Mouse (Mus musculus) kidney, postnatal 0 days (tissue): ENCODE data around the gene Cux2. TPM values are rescaled to one million over a fixed set of nuclear protein-coding genes. Genes with fewer than 3 reads are reported as not detected.
"Not testable (repeated sequence)": the region's sequence is repeated elsewhere in the genome, so short reads cannot be mapped to it uniquely, and the experiment has no call there.

Experiments used
- ATAC-seq: fragments of 200-750 bp; cut with Nextera tagmentation; replicated peaks from 2 replicates; pipeline ENCODE4 v1.8.0; 2017; ENCODE audit warnings: low read depth, moderate number of reproducible peaks, moderate TSS enrichment, moderate library complexity; ENCODE audit not compliant: low FRiP score
- DNase-seq: peaks from one replicate; pipeline ENCODE4 v3.0.0-alpha.2; 2016; ENCODE audit warnings: low spot score
- H3K27ac ChIP-seq: fragments of 300-500 bp; sonication (generic); 2 replicates; pipeline ENCODE4 v1.5.1; 2014; ENCODE audit warnings: mild to moderate bottlenecking
- H3K27me3 ChIP-seq: fragments of 300-500 bp; sonication (generic); 2 replicates; pipeline ENCODE4 v1.6.1; 2014; ENCODE audit warnings: low read length, mixed read lengths; ENCODE audit not compliant: insufficient read depth
- H3K36me3 ChIP-seq: fragments of 300-500 bp; sonication (generic); 2 replicates; pipeline ENCODE4 v1.6.1; 2014; ENCODE audit warnings: low read length, mixed read lengths; ENCODE audit not compliant: insufficient read depth
- H3K4me1 ChIP-seq: fragments of 300-500 bp; sonication (generic); replicated peaks from 2 replicates; pipeline ENCODE4 v1.6.1; 2014; ENCODE audit warnings: antibody characterized with exemption, low read length, mixed read lengths; ENCODE audit not compliant: insufficient read depth
- H3K4me2 ChIP-seq: fragments of 300-500 bp; sonication (generic); 2 replicates; pipeline ENCODE4 v1.6.1; 2014; ENCODE audit warnings: mild to moderate bottlenecking, low read length, moderate library complexity, mixed read lengths
- H3K4me3 ChIP-seq: fragments of 300-500 bp; sonication (generic); replicated peaks from 2 replicates; pipeline ENCODE4 v1.5.1; 2014; ENCODE audit warnings: low read depth, low read length
- H3K9ac ChIP-seq: fragments of 300-500 bp; sonication (generic); 2 replicates; pipeline ENCODE4 v1.6.1; 2014; ENCODE audit warnings: low read depth, low read length
- H3K9me3 ChIP-seq: fragments of 300-500 bp; sonication (generic); replicated peaks from 2 replicates; pipeline ENCODE4 v1.6.1; 2016; ENCODE audit warnings: low read length, inconsistent platforms, mixed read lengths
- CTCF ChIP-seq: IDR thresholded peaks from 2 replicates; pipeline ENCODE4 v1.5.1; 2016; ENCODE audit warnings: antibody characterized with exemption, low read depth, mild to moderate bottlenecking, moderate library complexity
- WGBS: fragments of 180-500 bp; shearing (Covaris S2); extraction: QIAGEN DNeasy Blood & Tissue Kit; methylation state at CpG from one replicate; pipeline ENCODE4 v1.1.7; 2014; 5-methylcytosine and 5-hydroxymethylcytosine counted together
- polyA plus RNA-seq: library from polyadenylated mRNA; unstranded; fragments of >200 nt; fragmentation: Nextera tagmentation; extraction: Ambion mirVana; gene quantifications from 2 replicates; pipeline ENCODE4 v1.2.1, GENCODE M21; 2015

The Cux2 gene
- polyA plus RNA-seq, 1 experiment from 2014 or later, result 5.9 TPM

- Histone ChIP-seq H3K4me2 (no peak overlapping the region), H3K36me3 (peaks cover 18% of the 10 kb centered on the region), H3K9ac (no peak overlapping the region), H3K9me3 (no peaks in the 10 kb centered on the region), H3K27ac (0 out of 2 replicates have a peak overlapping the region, but pooled peaks have one; percentile 6), H3K4me1 (peaks cover 7% of the 10 kb centered on the region; the same call in 1 of the 2 replicates), H3K4me3 (no peak overlapping the region), H3K27me3 (no peaks in the 10 kb centered on the region)
- ATAC-seq (no peak), DNase-seq (no peak)
- no peak for TF ChIP-seq CTCF
- WGBS, result 76% methylated on average over 9 of the region's 9 CpGs
These were observed 196.4 kb downstream of the Cux2 start for GRCm38 (mm10) chr5:121853368-121854051.

GRCm38 (mm10) chr5:121849478-121850349 lies 200.2 kb downstream of the Cux2 start:
- no peaks in the 10 kb centered on the region for H3K27me3 ChIP-seq
- peak overlapping the region; percentile 78 for H3K9ac ChIP-seq
- H3K4me2 ChIP-seq, result peak overlapping the region; percentile 65
- TF ChIP-seq CTCF, result peak; percentile 7; the same call in 1 of the 2 replicates
- no peaks in the 10 kb centered on the region for H3K9me3 ChIP-seq
- DNase-seq (no peak), ATAC-seq (0 out of 2 replicates have a peak, but pooled peaks have one; percentile 15)
- peaks cover 10% of the 10 kb centered on the region for H3K4me1 ChIP-seq
- H3K36me3 ChIP-seq, result peaks cover 18% of the 10 kb centered on the region
- peak overlapping the region; percentile 71; the same call in 1 of the 2 replicates for H3K27ac ChIP-seq
- peak overlapping the region; percentile 93 for H3K4me3 ChIP-seq
- WGBS, result 37% methylated on average over 20 of the region's 20 CpGs

GRCm38 (mm10) chr5:121848743-121849142 lies 201.2 kb downstream of the Cux2 start, which contains the start of gene Pheta1:
Gene Pheta1, plus strand, starts transcription at chr5:121848984.
- Histone ChIP-seq H3K4me1 (peaks cover 10% of the 10 kb centered on the region), H3K36me3 (peaks cover 17% of the 10 kb centered on the region), H3K9ac (peak within 1 kb of the TSS; percentile 78), H3K27me3 (no peaks in the 10 kb centered on the region; the same call in 1 of the 2 replicates), H3K4me2 (peak within 1 kb of the TSS; percentile 65), H3K4me3 (peak within 1 kb of the TSS; percentile 93), H3K9me3 (no peaks in the 10 kb centered on the region), H3K27ac (peak within 1 kb of the TSS; percentile 77)
- TF ChIP-seq CTCF, result 0 out of 2 replicates have a peak, but pooled peaks have one; percentile 8
- peak; percentile 93 for DNase-seq
- peak; percentile 87 for ATAC-seq
- WGBS, result 0% methylated on average over 36 of the region's 42 CpGs

GRCm38 (mm10) chr5:121848035-121848519 lies 201.8 kb downstream of the Cux2 start:
- peak; percentile 52 for TF ChIP-seq CTCF
- Histone ChIP-seq H3K27ac (peak overlapping the region; percentile 77), H3K4me3 (peak overlapping the region; percentile 93), H3K36me3 (peaks cover 10% of the 10 kb centered on the region), H3K4me2 (peak overlapping the region; percentile 65), H3K4me1 (peaks cover 10% of the 10 kb centered on the region), H3K9ac (peak overlapping the region; percentile 78; the same call in 1 of the 2 replicates), H3K9me3 (no peaks in the 10 kb centered on the region), H3K27me3 (no peaks in the 10 kb centered on the region; the same call in 1 of the 2 replicates)
- ATAC-seq (peak; percentile 14; the same call in 1 of the 2 replicates), DNase-seq (peak; percentile 90)
- 0% methylated on average over 17 of the region's 17 CpGs for WGBS

GRCm38 (mm10) chr5:121847269-121847668 lies 202.6 kb downstream of the Cux2 start:
- ATAC-seq, H3K4me2 ChIP-seq, DNase-seq, H3K27me3 ChIP-seq, H3K27ac ChIP-seq, H3K4me3 ChIP-seq, H3K9ac ChIP-seq, H3K36me3 ChIP-seq, H3K9me3 ChIP-seq: not testable (repeated sequence)
- peaks cover 15% of the 10 kb centered on the region for H3K4me1 ChIP-seq
- WGBS, result 82% methylated on average over 3 of the region's 3 CpGs

- no peak for TF ChIP-seq CTCF
- Histone ChIP-seq H3K36me3 (no peaks in the 10 kb centered on the region), H3K4me3 (no peak overlapping the region), H3K27me3 (no peaks in the 10 kb centered on the region; the same call in 1 of the 2 replicates), H3K4me1 (peaks cover 19% of the 10 kb centered on the region), H3K9me3 (no peaks in the 10 kb centered on the region), H3K4me2 (no peak overlapping the region), H3K9ac (no peak overlapping the region), H3K27ac (no peak overlapping the region)
- 79% methylated on average over 11 of the region's 11 CpGs for WGBS
- DNase-seq (no peak), ATAC-seq (no peak)
These were observed 203.6 kb downstream of the Cux2 start for GRCm38 (mm10) chr5:121846322-121846721.
